Mouse (Mus musculus): ENCODE results near the gene Slc4a2. TPM values are rescaled to one million over a fixed set of nuclear protein-coding genes. Genes with fewer than 3 reads are reported as not detected.

The Slc4a2 gene
- polyA plus RNA-seq, 1 experiment, result 42.9 TPM

DNA sequence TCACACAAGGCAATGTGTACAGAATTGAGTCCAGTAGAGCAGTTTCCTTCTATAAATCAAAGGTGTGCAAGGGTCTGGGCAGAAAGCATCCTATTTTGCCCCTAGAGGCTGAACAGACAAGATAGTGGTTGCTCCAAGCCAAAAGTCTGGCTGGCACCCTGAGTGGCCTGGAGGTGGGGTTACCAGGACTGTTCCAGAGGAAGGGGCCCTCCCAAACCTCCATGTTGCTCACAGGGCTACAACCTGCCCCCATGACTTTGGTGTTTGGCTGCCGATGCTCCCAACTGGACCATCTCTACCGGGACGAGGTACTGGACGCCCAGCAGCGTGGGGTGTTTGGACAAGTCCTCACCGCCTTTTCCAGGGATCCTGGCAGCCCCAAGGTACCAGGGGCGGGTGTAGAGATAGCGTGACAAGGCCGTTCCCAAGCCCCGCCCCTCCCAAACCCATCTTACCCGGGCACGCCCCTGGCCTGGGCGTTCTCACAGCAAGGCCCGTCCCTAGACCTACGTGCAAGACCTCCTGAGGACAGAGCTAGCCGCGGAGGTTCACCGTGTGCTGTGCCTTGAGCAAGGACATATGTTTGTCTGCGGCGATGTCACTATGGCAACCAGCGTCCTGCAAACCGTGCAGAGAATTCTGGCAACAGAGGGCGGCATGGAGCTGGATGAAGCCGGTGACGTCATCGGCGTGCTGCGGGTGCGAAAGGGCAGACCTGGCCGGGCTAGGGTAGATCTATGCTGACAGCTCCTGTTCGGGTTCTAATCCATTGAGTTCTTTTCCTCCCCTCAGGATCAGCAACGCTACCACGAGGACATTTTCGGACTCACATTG, 40.4 kb upstream of the Slc4a2 start:
- Histone ChIP-seq H3K4me3 (replicated peaks; ENCODE audit: control insufficient read depth, low read depth, low read length) (peak overlapping the region; percentile 88), H3K4me1 (ENCODE audit: control insufficient read depth, insufficient read depth, low read length) (peaks cover 5% of the 10 kb centered on the region), H3K27ac (ENCODE audit: control insufficient read depth, insufficient read depth, low read depth, low read length, poor library complexity) (no peak overlapping the region)
- 10% methylated on average over 34 of the region's 34 CpGs for WGBS
- peak; percentile 38 for TF ChIP-seq CTCF (IDR thresholded peaks at IDR 0.05; ENCODE audit: control insufficient read depth, insufficient read depth, low read length)
- TF ChIP-seq POLR2A (IDR thresholded peaks at IDR 0.05; ENCODE audit: borderline replicate concordance, control insufficient read depth, low read depth, low read length), result peak; percentile 35; the same call in 1 of the 2 replicates

DNA sequence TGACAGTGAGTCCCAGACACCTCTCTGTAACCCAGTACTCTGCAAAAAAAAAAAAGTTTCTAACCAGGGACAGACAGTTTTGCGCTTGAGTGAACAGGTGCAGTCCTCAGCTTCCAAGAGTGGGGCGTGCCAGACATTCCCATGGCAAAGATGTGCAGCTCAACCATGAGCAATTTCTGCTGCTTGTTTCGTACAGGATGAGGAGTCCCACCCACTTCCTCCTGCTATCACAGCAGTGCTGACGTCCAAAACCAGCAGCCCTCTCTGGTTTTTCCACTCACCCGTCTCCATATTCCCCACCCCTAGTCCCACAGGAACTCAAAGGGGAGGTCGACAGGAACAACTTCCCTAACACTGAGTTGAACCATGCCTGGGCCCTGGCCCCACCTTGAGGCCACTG, 39.2 kb upstream of the Slc4a2 start:
- no peak for TF ChIP-seq POLR2A (IDR thresholded peaks at IDR 0.05; ENCODE audit: borderline replicate concordance, control insufficient read depth, low read depth, low read length)
- TF ChIP-seq CTCF (IDR thresholded peaks at IDR 0.05; ENCODE audit: control insufficient read depth, insufficient read depth, low read length), result no peak
- WGBS, result 22% methylated on average over 6 of the region's 6 CpGs
- H3K4me1 ChIP-seq (ENCODE audit: control insufficient read depth, insufficient read depth, low read length), result peaks cover 6% of the 10 kb centered on the region
- H3K4me3 ChIP-seq (replicated peaks; ENCODE audit: control insufficient read depth, low read depth, low read length), result no peak overlapping the region
- no peak overlapping the region for H3K27ac ChIP-seq (ENCODE audit: control insufficient read depth, insufficient read depth, low read depth, low read length, poor library complexity)

DNA sequence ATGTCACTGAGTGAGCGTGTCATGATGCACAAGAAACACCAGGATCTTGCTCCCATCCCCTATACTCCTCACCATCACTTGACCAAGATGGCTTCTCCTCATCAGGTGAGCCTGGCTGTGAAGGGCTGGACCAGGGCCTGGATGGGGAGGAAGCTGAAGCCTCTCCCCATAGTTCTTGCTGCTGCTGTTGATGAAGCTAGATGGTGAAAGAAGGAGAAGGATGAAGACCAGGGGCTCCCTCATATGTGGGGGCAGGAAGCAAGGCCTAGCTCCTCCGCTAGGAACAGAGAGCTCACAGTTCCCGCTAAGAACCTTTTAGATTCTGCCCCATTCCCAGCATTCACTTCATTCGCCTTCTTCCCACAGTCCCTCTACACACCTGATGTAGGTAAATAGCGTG, 38.3 kb upstream of the Slc4a2 start:
- 75% methylated on average over 5 of the region's 5 CpGs for WGBS
- TF ChIP-seq CTCF (IDR thresholded peaks at IDR 0.05; ENCODE audit: control insufficient read depth, insufficient read depth, low read length) (no peak), POLR2A (IDR thresholded peaks at IDR 0.05; ENCODE audit: borderline replicate concordance, control insufficient read depth, low read depth, low read length) (no peak)

DNA sequence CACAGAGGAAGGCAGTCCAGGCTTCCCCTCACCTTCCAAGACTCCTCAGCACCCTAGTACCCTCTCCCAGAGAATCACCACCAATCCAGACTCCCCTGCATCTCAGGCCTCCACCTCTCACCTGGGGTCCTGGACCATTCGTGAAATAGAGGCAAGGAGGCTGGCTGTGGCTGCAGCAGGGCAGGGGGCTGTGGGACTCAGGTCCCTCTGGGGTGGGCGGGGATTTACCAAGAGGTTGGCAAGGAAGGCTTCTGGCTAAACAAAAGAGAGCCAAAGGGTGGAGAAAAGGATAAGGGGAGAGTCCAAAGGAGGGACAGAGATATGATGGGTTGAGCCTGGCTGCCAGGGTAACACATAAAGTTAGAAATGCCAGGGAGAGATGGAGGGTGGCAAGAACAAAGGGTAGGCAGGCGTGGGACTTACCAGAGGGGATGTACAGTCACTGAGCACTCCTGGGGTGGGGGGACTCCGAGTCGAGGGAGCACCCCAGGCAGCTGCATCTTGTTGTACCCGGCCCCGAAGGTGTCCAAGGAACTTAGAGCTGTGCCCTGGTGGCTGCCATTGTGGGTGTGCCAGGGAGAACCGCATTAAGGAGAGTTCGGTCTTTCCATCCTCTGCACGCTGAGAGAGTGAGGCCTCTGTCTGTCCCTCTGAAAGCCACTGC, 37.6 kb upstream of the Slc4a2 start:
- TF ChIP-seq CTCF (IDR thresholded peaks at IDR 0.05; ENCODE audit: control insufficient read depth, insufficient read depth, low read length) (no peak), POLR2A (IDR thresholded peaks at IDR 0.05; ENCODE audit: borderline replicate concordance, control insufficient read depth, low read depth, low read length) (no peak)
- peaks cover 6% of the 10 kb centered on the region for H3K4me1 ChIP-seq (ENCODE audit: control insufficient read depth, insufficient read depth, low read length)
- H3K27ac ChIP-seq (ENCODE audit: control insufficient read depth, insufficient read depth, low read depth, low read length, poor library complexity), result no peak overlapping the region
- WGBS, result 83% methylated on average over 10 of the region's 10 CpGs
- H3K4me3 ChIP-seq (replicated peaks; ENCODE audit: control insufficient read depth, low read depth, low read length), result no peak overlapping the region

More for the DNA sequence above, 38.3 kb upstream of the Slc4a2 start:
- H3K27ac ChIP-seq (ENCODE audit: control insufficient read depth, insufficient read depth, low read depth, low read length, poor library complexity), result no peak overlapping the region
- peaks cover 6% of the 10 kb centered on the region for H3K4me1 ChIP-seq (ENCODE audit: control insufficient read depth, insufficient read depth, low read length)
- no peak overlapping the region for H3K4me3 ChIP-seq (replicated peaks; ENCODE audit: control insufficient read depth, low read depth, low read length)

DNA sequence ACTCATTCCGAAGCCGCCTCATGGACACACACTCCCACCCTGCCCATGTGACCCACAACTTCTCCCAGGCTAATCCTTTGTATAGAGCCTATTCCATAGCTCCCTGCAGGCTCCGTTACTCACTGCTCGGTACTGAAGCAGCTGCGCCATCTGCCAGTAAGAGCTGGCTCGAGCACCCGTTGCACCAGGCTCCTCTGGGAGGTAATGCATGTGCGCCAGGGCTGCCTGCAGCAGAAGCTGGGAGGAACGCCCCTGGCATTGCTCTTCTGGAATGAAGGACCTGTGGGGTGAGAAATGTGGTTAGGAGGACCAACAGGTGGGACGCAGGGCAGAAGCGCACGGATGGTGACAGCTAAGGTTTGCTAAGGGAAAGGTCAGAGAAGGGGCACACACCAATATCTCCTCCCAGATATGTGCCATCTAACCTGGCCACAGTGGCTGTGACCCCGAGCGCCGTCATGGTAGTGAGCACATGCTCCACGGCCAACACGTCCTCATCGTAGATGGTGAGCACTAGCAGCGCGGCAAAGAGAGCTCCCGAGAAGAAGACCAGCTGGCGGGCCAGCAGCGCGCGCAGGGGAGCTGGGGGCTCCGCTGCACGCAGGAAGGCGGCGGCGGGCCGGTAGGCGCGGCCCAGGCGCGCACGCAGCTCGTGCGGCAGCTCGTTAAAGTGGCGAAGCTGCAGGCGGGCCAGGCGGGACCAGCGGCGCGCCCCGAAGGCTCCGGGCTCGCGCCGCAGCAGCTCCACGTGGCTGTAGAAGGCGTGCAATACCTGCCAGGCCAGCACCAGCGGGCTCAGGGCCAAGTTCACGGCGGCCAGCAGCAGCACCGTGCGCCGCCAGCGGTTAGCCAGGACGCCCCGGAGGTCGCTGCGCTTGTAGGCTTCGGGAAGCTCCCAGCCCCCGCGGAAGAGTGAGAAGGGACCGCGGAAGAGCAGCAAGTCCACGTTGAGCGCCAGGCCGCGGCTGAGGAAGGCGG, 36.1 kb upstream of the Slc4a2 start:
- Histone ChIP-seq H3K27ac (ENCODE audit: control insufficient read depth, insufficient read depth, low read depth, low read length, poor library complexity) (no peak overlapping the region; the same call in 1 of the 2 replicates), H3K4me1 (ENCODE audit: control insufficient read depth, insufficient read depth, low read length) (peaks cover 6% of the 10 kb centered on the region)
- 2% methylated on average over 69 of the region's 73 CpGs for WGBS

DNA sequence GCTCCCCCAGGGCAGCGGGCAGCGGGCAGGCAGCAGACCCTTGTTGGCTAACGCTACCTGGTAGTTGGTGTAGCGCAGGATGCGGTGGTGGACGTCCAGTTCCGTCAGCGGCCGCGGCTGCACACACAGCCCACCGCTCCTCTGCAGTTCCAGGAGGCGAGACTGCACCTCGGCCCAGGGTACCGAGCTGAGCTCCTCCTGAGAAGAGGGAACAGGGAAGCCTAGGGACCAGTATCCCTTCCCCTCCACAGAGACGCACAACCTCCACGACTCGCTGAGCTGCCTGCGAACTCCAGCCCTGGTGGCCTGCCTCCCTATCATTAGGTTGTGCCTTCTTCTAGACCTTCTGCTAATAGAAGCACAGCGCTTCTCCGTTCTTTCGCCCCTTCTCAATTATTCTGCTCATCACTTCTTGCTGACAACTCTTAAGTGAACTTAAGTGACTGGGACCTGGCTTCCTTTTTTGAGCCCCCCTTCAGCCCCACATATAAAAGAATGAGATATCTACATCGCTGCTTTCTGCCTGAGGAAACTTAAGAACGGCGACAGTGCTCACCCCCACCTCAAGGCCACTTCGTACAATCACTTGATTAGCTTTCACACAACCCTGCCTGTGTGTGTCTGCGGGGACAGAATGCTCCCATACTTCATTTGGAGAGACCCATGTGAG, 35.3 kb upstream of the Slc4a2 start:
- H3K4me1 ChIP-seq (ENCODE audit: control insufficient read depth, insufficient read depth, low read length), result peaks cover 6% of the 10 kb centered on the region
- TF ChIP-seq CTCF (IDR thresholded peaks at IDR 0.05; ENCODE audit: control insufficient read depth, insufficient read depth, low read length), result no peak
- no peak for TF ChIP-seq POLR2A (IDR thresholded peaks at IDR 0.05; ENCODE audit: borderline replicate concordance, control insufficient read depth, low read depth, low read length)
- H3K4me3 ChIP-seq (replicated peaks; ENCODE audit: control insufficient read depth, low read depth, low read length), result peak overlapping the region; percentile 12
- 27% methylated on average over 26 of the region's 26 CpGs for WGBS
- 0 out of 2 replicates have a peak overlapping the region, but pooled peaks have one; percentile 23 for H3K27ac ChIP-seq (ENCODE audit: control insufficient read depth, insufficient read depth, low read depth, low read length, poor library complexity)

More for the DNA sequence above, 36.1 kb upstream of the Slc4a2 start:
- peak overlapping the region; percentile 26 for H3K4me3 ChIP-seq (replicated peaks; ENCODE audit: control insufficient read depth, low read depth, low read length)
- no peak for TF ChIP-seq CTCF (IDR thresholded peaks at IDR 0.05; ENCODE audit: control insufficient read depth, insufficient read depth, low read length)
- TF ChIP-seq POLR2A (IDR thresholded peaks at IDR 0.05; ENCODE audit: borderline replicate concordance, control insufficient read depth, low read depth, low read length), result no peak; the same call in 1 of the 2 replicates

DNA sequence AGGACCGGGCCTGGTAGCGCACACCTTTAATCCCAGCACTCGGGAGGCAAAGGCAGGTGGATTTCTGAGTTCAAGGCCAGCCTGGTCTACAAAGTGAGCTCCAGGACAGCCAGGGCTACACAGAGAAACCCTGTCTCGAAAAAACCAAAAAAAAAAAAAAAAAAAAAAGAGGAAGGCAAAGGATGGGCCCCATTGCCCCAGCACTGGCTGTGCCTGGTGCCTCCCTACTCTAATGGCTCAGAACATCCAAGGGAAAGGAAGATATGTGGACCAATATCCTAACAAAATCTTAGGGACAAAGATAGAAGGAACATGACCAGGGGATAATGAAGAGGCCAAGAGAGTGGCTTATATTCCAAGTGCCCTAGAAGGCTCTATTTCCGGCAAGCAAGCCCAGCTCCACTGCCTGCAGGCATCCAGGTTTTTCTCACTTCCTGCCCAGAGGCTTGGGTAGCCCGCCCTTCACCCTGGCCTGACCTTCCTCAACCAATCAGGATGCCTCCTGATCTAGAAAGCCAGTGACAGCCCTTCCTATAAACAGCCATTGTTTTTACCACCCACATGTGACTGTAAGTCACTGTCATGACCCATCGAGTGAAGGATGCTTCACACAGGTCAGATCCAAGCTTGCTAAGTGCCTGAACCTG, 34.5 kb upstream of the Slc4a2 start:
- no peak overlapping the region for H3K4me3 ChIP-seq (replicated peaks; ENCODE audit: control insufficient read depth, low read depth, low read length)
- WGBS, result 38% methylated on average over 7 of the region's 7 CpGs
- peaks cover 3% of the 10 kb centered on the region; the same call in 1 of the 2 replicates for H3K4me1 ChIP-seq (ENCODE audit: control insufficient read depth, insufficient read depth, low read length)
- no peak overlapping the region for H3K27ac ChIP-seq (ENCODE audit: control insufficient read depth, insufficient read depth, low read depth, low read length, poor library complexity)
- TF ChIP-seq POLR2A (IDR thresholded peaks at IDR 0.05; ENCODE audit: borderline replicate concordance, control insufficient read depth, low read depth, low read length), result no peak
- no peak for TF ChIP-seq CTCF (IDR thresholded peaks at IDR 0.05; ENCODE audit: control insufficient read depth, insufficient read depth, low read length)

All from bone marrow, adult 2 months (tissue).